Mouse (Mus musculus): ENCODE data around the gene Espn.

DNA sequence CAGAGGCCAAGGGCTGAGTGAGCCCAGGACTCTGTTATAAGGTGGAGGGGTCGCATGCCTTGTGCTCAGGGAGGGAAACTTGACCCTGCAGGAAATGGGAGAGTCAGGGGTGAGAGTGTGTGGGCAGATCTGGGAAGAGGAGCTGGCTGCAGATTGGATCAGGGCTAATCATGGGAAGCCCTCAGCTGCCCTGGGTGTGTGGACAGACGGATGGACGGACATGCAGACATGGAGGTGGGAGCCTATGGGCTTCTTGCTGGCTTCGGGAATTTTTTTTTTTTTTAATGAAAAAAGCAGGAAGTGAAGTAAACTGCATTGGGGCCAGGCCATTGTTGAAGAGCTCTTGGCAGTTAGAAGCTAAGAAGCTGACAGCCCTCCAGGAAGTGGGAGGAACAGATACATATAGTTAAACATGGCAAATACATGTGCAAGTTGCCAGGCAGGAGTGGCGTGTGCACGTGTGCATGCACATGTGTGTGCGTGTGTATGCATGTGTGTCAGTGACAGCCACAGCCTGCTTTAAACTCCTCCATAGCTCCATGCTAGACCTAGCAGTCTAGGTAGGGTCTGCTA, 51.0 kb downstream of the Espn start:
- TF ChIP-seq CTCF (IDR thresholded peaks at IDR 0.05 in 2 of 3, conservative IDR thresholded peaks at IDR 0.05 in 1 of 3; ENCODE audit: control insufficient read depth in 1 of 3, insufficient read depth in 1 of 3, low read depth in 2 of 3, low read length in 3 of 3, poor library complexity in 1 of 3, severe bottlenecking in 1 of 3) (no peak), POLR2A (IDR thresholded peaks at IDR 0.05; ENCODE audit: control insufficient read depth in 1 of 2, insufficient read depth in 1 of 2, low read depth in 1 of 2, low read length in 2 of 2, poor library complexity in 1 of 2) (no peak), POLR2AphosphoS2 (IDR thresholded peaks at IDR 0.05; ENCODE audit: low read length) (no peak)

All from MEL (cell line).